Mouse (Mus musculus) cerebellum, postnatal 25 days (tissue): ENCODE data around the gene Olfr1205.

Experiments used
- DNase-seq, 2 experiments: peaks; one replicate each; pipeline ENCODE4 v3.0.0; 2021; ENCODE audit warnings: mixed read lengths in 2 of 2

The Olfr1205 gene

GRCm38 (mm10) chr2:88829437-88829836, at the start of gene Olfr1205:
Gene Olfr1205 (plus strand): TSS chr2:88829737.
- DNase-seq, result no peak

- no peak for DNase-seq
These were observed 36.8 kb upstream of the Olfr1205 start, which contains the start of gene Olfr1201 for GRCm38 (mm10) chr2:88792736-88793135. Gene Olfr1201 (plus strand): TSS chr2:88793036.

GRCm38 (mm10) chr2:88814196-88814595, 15.3 kb upstream of the Olfr1205 start, which contains the start of gene Olfr1202:
Gene Olfr1202 (plus strand): TSS chr2:88814496.
- DNase-seq, result no peak

GRCm38 (mm10) chr2:88838477-88838876, 8.9 kb downstream of the Olfr1205 start:
- DNase-seq, result no peak

GRCm38 (mm10) chr2:88848992-88849391, 19.5 kb downstream of the Olfr1205 start, which contains the start of gene Olfr1204:
Gene Olfr1204 (plus strand): TSS chr2:88849292.
- no peak for DNase-seq

- DNase-seq, result no peak
These were observed 33.4 kb downstream of the Olfr1205 start, which contains the start of gene Olfr1206 for GRCm38 (mm10) chr2:88862931-88863330. Gene Olfr1206 (plus strand): TSS chr2:88863231.
